Mouse (Mus musculus): ENCODE results near the gene Ptpn22. TPM values are rescaled to one million over a fixed set of nuclear protein-coding genes. Genes with fewer than 3 reads are reported as not detected.

The Ptpn22 gene
- total and polyA plus RNA-seq, 3 experiments, result 0.27 to 2.7 (median 1.6) TPM

GRCm38 (mm10) chr3:103857977-103858563 is 1.5 kb upstream of the Ptpn22 start:
- DNase-seq, result no peak

DNA sequence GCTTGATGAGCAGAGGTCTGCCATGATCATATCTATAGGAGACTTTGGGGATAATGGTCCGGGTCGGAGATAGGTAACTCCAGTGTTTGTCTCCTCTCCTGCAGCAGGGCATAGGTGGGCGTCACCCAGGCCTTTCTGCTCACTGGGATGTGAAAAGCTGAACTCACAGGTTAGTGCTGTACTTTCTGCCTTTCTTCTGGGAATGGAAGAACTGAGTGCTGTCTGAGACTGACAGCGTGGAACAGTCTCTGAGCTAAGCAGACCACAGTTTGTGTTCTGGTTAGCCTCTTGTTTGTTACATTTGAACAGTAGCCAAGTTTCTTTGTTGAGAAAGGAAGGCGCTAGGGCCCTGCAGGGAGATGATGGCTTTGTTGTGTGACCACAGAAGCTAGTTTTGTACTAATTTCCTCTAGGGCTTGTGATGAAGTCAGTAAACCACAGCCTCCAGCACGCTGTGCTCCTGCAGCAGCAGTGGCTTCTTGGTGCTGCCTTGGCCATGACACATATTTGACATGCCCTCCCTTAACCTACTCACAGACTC is 326 bp downstream of the Ptpn22 start:
- peak; percentile 6 for DNase-seq

GRCm38 (mm10) chr3:103862721-103863220 is 3.2 kb downstream of the Ptpn22 start:
- no peak for DNase-seq

GRCm38 (mm10) chr3:103864200-103864599 is 4.6 kb downstream of the Ptpn22 start:
- no peak for DNase-seq

DNA sequence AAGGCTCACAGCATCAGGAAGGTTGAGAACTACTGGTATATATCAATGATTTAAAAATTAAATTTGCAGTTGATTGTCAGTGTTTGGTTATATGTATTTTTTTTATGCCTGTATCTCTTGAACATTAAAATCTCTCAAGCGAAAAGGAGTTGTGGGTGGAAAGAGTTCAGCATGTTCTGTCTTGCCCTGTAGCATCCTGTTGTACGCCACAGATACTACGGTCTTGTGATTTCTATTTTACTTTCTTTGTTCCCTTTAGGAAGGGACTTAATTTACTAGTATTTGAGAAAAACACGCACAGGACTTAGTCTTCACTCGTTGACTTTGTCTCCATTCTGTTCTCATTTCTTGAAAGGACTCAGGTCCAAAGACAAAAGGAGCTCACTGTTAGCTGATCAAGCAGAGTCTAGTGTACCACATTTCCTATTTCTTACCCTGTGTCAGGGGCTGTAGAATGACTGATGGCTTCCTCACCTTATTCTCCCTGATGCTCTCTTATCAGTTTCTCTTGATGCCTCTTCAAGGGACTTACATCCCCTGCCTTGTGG is 7.9 kb downstream of the Ptpn22 start:
- no peak for DNase-seq

DNA sequence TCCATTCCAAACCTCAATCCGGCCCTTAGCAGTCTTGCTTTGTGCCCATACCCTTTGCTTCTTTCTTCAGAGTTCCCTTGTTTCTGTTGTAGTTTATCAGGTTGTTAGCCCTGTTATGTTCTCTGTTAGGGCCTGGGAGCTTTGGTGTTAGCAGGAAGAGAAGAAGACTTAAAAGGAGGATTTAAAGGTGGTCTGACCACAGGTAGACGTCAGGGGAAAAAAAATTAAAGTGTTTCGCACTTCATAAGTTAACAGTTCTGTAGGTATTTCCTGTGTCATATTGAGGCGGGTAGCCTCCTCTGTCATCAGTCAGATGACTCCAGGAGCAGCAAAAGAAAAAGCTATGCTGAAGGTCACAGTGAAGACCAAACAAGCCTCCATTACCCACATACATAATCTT is 8.4 kb downstream of the Ptpn22 start:
- no peak for DNase-seq

- no peak for DNase-seq
Observed at GRCm38 (mm10) chr3:103872663-103873098, 13.1 kb downstream of the Ptpn22 start.

- DNase-seq, result no peak
Observed at GRCm38 (mm10) chr3:103874329-103874728, 14.7 kb downstream of the Ptpn22 start.

DNA sequence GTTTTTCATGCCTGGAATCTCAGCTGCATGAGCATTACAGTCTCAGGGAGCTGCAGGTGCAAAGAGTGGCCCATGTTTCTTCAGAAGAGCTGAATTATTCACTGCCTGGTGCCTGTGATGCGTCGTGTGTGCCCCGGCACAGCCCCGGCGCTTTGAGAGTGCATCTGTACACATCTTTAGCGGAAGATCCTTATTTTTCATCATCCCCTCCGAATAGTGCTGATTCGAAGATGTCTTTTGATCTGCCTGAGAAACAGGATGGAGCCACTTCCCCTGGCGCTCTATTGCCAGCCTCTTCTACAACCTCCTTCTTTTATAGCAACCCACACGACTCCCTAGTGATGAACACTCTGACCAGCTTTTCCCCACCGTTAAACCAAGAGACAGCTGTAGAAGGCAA is 26.4 kb downstream of the Ptpn22 start:
- no peak for DNase-seq

DNA sequence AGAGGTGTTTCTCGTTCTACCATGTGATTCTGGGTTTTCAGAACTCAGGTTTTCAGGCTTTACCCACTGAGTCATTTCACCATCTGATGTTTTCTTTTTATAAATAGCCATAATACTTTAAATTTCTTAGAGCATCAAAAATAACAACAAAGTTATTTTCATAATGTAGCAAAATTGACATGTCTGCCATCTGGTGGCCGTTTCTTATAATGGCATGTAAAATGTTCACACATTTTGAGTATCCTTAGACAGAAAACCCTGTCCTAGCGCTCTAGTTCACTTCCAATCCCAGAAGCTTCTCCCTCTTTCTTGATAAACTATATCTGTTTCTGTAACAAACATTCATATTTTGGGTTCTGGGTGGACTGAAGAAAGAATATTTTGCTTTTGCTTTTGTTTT is 28.0 kb downstream of the Ptpn22 start:
- peak; percentile 15 for DNase-seq

DNA sequence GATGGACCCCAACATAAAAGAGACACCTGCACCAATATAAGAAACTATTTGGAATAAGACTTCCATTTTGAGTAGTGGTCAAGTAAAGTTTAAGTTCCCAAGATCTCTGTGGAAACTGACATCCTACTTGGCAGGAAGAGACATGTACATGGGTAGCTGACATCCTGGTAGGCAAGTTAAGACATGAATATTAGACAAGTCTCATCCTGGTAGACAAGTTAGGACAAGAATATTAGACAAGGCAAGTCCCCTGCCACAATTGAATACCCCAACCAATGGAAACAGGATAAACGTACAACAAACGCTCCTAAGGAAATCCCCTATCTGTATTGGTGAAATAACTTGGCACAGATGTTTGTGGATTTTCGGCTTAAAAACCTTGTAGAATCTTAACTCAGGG is 33.8 kb downstream of the Ptpn22 start:
- no peak for DNase-seq

DNA sequence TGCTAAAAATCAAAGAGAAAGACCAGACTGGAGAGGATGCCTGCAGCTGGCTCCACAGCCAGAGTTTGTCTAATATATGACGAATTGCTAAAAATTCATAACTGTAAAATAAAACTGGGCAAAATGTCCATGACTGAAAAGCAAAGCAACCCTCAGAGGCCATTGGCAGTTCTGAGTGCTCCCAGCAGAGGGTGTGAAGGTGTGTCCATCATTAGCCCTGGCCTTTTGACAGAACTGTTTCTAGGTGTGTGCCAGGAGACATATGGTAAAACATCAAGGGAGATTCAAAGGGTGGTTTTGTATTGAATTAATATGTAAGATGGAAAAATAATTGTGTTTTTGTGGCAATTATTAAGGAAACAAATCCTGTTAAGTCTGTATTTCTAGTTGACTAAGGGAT is 45.1 kb downstream of the Ptpn22 start:
- DNase-seq, result peak; percentile 24

- peak; percentile 37 for DNase-seq
Observed at GRCm38 (mm10) chr3:103907335-103908030, 47.9 kb downstream of the Ptpn22 start.

DNA sequence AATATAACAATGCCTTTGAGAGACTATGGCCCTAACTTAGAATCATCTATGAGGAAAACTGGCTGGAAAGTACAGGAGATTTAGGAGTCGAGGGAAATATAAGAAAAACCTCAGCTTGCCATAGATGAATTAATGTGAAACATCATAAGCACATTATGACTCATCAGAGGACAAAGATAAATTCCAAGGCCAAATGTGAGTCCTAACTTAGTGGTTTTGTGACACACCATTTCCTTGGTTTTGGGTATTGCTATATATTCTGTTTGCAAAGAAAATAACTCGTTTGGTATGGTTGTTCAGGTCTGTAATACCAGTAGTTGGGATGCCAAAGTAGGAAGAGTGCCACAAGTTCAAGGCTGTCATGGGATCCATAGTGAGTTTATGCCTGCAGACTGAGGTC is 49.2 kb downstream of the Ptpn22 start:
- no peak for DNase-seq

DNA sequence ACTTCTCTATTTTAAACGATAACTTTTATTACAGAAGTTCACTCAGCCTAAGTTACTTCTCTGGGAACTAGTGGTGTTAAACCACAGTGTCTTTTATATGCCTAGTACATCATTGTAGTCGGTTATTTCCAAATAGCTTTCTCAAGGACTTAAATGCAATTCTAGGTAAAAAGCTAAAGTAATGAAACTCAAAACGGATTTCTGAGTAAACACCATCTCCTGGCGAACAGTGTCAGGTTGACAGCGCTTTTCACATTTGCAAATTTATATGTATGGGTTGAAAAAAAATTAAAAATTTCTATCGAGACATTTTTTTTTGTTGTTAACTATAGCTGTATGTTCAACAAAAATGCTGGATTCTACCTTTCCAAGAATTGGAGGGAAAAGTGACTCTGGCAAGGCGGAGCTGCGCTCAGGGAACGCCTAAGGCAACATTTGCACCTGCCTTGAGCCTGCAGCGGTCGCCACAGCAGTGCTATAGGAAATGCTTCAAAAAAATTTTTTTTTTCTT is 53.9 kb downstream of the Ptpn22 start:
- DNase-seq, result no peak

- DNase-seq, result peak; percentile 99
Observed at GRCm38 (mm10) chr3:103914010-103914669, 54.5 kb downstream of the Ptpn22 start, which contains the start of gene Rsbn1. TSS of gene Rsbn1 (plus strand) at chr3:103914120.

GRCm38 (mm10) chr3:103914732-103915508 is 55.3 kb downstream of the Ptpn22 start:
- DNase-seq, result peak; percentile 79

- DNase-seq, result no peak
Observed at GRCm38 (mm10) chr3:103915509-103915896, 55.9 kb downstream of the Ptpn22 start.

GRCm38 (mm10) chr3:103916205-103916838 is 56.7 kb downstream of the Ptpn22 start:
- peak; percentile 18 for DNase-seq

GRCm38 (mm10) chr3:103916839-103917237 is 57.2 kb downstream of the Ptpn22 start:
- no peak for DNase-seq

GRCm38 (mm10) chr3:103920094-103920493 is 60.5 kb downstream of the Ptpn22 start:
- DNase-seq, result no peak

Measured in adrenal gland, adult 2 months (tissue).